Mouse (Mus musculus) olfactory bulb, adult 2 months (tissue): ENCODE measurements around the gene Slc44a4. TPM values are rescaled to one million over a fixed set of nuclear protein-coding genes. Genes with fewer than 3 reads are reported as not detected.

Source experiments
- H3K27ac ChIP-seq: fragments of 200-500 bp; 2 replicates; pipeline ENCODE4 v1.5.1; 2012; ENCODE audit warnings: low read depth, low read length; ENCODE audit not compliant: insufficient read depth
- H3K4me1 ChIP-seq: fragments of 200-500 bp; 2 replicates; pipeline ENCODE4 v1.6.1; 2012; ENCODE audit warnings: low read length; ENCODE audit not compliant: control insufficient read depth, insufficient read depth
- H3K4me3 ChIP-seq: fragments of 200-500 bp; 2 replicates; pipeline ENCODE4 v1.5.1; 2012; ENCODE audit warnings: mild to moderate bottlenecking, low read depth, low read length, moderate library complexity; ENCODE audit not compliant: insufficient read depth
- CTCF ChIP-seq: fragments of 200-500 bp; IDR thresholded peaks from 2 replicates; pipeline ENCODE4 v1.5.1; 2012; ENCODE audit warnings: low read depth, mild to moderate bottlenecking, low read length, moderate library complexity; ENCODE audit not compliant: insufficient read depth
- POLR2A ChIP-seq: fragments of 200-500 bp; IDR thresholded peaks from 2 replicates; pipeline ENCODE4 v1.6.1; 2012; ENCODE audit warnings: mild to moderate bottlenecking, low read depth, low read length, moderate library complexity; ENCODE audit not compliant: insufficient read depth
- WGBS: fragments of 180-500 bp; shearing (Covaris S2); methylation state at CpG from one replicate; pipeline ENCODE4 v1.1.7; 2018; 5-methylcytosine and 5-hydroxymethylcytosine counted together
- polyA plus RNA-seq: library from polyadenylated mRNA; stranded (reverse); fragments of >200 nt; gene quantifications from 2 replicates; pipeline ENCODE4 v1.2.4, GENCODE M21; 2012; ENCODE audit warnings: low replicate concordance; ENCODE audit not compliant: missing spikeins, insufficient read depth, insufficient read length

The Slc44a4 gene
- polyA plus RNA-seq, 1 experiment, result not detected

DNA sequence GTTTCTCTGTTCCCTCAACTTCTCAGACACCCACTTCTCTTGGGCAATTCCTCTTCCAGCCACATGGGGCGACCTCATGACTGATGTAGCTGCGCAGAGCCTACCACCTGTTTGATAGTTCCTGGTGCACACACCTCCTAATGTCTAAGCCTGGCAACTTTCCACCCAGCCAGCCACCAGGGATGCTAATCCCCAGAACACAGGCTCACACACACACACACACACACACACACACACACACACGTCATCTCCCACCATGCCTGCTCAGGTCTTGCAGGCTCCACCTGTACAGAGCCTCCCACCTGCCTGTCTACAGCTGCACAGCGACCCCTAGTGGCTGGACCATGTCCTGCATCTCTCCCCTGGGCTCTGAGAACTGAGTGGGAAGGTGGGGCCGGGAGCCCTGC is 2.3 kb upstream of the Slc44a4 start:
- peak; percentile 91 for TF ChIP-seq CTCF
- TF ChIP-seq POLR2A, result no peak
- Histone ChIP-seq H3K27ac (no peak overlapping the region), H3K4me1 (0 out of 2 replicates have a peak, but pooled peaks cover 2% of the 10 kb centered on the region), H3K4me3 (no peak overlapping the region)
- 36% methylated on average over 5 of the region's 5 CpGs for WGBS

DNA sequence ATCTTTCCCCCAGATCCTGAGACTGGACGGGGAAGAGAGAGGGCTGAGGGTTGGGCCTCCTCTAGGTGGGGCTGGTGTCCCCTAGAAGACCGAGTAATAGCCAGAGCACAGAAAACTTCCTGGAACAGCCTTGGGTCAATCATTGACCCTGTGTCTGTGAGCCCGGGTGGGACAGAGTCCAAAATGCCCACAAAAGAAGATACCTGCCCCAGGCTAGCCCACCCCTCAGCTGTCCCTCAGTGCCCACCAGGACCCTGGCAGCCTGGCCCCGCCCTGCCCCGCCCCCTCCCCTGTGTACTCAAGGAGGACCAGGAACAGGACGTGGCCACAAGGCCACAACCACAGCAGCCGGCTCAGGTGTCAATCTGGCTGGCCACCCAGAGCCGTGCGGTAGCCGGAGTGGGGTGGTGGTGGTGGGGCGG is 1.2 kb downstream of the Slc44a4 start:
- TF ChIP-seq POLR2A (no peak), CTCF (no peak)
- Histone ChIP-seq H3K27ac (no peak overlapping the region), H3K4me3 (no peak overlapping the region), H3K4me1 (0 out of 2 replicates have a peak, but pooled peaks cover 2% of the 10 kb centered on the region)
- WGBS, result 27% methylated on average over 11 of the region's 11 CpGs

DNA sequence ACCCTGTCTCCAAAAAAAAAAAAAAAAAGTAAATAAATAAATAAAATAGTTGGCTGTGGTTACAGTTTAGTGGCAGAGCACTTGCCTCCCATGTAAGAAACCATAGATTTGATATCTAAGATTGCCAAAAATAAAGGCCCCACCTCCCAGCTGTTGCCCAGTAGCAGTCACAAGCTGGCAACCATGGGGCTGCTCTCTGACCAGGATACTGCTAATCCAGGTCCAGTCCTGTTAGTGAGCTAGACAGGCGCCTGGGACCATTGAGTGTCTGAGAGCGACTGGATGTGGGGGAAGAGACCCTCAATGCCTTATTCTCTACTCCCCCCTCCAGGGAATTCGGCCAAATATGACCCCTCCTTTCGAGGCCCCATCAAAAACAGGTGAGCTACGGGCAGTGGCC is 2.0 kb downstream of the Slc44a4 start:
- no peak overlapping the region for H3K27ac ChIP-seq
- H3K4me3 ChIP-seq, result no peak overlapping the region
- 0 out of 2 replicates have a peak, but pooled peaks cover 2% of the 10 kb centered on the region for H3K4me1 ChIP-seq
- TF ChIP-seq CTCF (no peak), POLR2A (no peak)
- WGBS, result 90% methylated on average over 5 of the region's 5 CpGs

DNA sequence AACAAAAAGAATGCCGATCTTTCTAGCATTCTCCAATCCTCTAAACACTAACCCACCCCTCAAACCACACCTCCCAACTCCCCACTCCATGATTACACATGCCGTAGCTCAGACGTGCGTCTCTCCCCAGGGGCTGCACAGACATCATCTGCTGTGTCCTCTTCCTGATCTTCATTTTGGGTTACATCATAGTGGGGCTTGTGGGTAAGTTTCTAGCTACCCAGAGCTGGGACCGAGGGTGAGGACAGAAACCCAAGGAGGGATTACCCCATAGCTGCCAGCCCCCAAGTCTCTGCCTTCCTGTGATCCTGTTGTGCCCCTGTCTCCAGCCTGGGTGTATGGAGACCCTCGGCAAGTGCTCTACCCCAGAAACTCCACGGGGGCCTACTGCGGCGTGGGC is 2.9 kb downstream of the Slc44a4 start:
- H3K4me1 ChIP-seq, result no peaks in the 10 kb centered on the region
- whole genome bisulfite sequencing, result 72% methylated on average over 9 of the region's 9 CpGs
- H3K27ac ChIP-seq, result no peak overlapping the region
- TF ChIP-seq CTCF, result no peak
- TF ChIP-seq POLR2A, result no peak
- H3K4me3 ChIP-seq, result no peak overlapping the region

DNA sequence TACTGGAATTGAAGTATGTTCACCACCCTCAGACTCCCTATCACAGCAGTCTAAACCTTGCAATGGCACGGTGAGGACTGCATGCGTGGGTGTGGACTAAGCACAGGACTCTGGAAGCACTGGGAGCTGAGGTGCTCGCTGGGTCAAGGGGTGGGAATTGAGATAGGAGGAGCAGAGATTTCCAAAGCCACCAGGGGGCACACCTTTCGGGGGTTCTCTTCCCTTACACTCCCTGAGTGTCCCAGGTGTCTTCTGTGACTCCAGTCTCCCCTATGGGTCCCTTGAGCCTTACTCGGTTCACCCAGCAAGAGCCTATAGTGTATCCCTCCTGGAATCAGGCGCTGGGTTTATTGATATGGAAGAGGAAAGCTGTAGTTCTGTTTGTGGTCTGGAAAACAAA is 8.7 kb downstream of the Slc44a4 start:
- H3K4me3 ChIP-seq, result no peak overlapping the region
- 54% methylated on average over 6 of the region's 6 CpGs for WGBS
- no peak overlapping the region for H3K27ac ChIP-seq
- TF ChIP-seq CTCF (no peak), POLR2A (no peak)
- H3K4me1 ChIP-seq, result no peaks in the 10 kb centered on the region

DNA sequence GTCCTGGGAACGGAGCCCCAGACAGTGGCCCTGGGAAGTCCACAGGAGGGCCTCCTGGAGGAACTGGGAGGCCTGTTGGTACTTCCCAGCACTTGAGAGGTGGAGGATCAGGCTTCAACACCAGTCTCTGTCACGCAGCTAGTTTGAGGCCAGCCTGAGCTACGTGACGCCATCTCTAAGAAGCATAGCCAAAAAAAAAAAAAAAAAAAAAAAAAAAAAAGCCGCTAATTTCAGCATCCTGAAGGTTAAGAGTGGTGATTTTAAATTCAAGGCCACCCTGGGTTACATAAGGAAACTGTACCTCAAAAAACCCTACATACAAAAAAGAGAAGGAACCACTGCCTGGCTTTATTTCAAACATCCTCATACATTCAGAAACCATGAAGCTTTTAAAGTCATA is 10.0 kb downstream of the Slc44a4 start:
- WGBS, result 62% methylated on average over 5 of the region's 5 CpGs
- TF ChIP-seq CTCF (no peak), POLR2A (no peak)
- Histone ChIP-seq H3K4me1 (no peaks in the 10 kb centered on the region), H3K4me3 (no peak overlapping the region), H3K27ac (no peak overlapping the region)

DNA sequence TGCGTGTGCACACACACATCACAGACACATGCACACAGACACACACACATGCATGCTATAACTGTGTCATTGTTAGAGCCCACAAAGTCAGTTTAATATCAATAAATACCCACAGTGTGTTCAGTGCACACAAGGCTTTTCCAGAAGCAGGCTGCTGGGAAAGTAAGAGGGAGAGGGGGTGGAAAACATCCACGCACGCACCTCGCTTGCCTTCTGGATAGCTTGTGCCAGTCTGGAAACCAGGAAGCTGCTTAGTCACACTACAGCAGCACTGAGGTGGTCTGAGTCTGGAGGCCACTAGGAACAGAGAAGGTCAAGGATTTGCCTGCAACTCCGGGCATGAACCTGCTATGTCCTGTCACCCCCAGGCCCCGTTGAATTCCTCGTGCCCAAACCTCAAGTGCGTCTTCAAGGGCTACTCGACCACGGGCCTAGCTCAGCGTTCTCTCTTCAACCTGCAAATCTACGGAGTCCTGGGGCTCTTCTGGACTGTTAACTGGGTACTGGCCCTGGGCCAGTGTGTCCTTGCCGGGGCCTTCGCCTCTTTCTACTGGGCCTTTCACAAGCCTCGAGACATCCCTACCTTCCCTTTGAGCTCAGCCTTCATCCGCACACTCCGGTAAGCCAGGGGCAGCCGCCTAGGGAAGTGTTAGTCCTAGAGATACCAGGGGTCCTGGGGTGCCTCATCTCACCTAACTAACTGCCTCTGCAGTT is 13.2 kb downstream of the Slc44a4 start:
- TF ChIP-seq POLR2A (no peak), CTCF (no peak)
- H3K4me1 ChIP-seq, result peaks cover 5% of the 10 kb centered on the region
- no peak overlapping the region for H3K27ac ChIP-seq
- 86% methylated on average over 18 of the region's 18 CpGs for WGBS
- H3K4me3 ChIP-seq, result no peak overlapping the region

DNA sequence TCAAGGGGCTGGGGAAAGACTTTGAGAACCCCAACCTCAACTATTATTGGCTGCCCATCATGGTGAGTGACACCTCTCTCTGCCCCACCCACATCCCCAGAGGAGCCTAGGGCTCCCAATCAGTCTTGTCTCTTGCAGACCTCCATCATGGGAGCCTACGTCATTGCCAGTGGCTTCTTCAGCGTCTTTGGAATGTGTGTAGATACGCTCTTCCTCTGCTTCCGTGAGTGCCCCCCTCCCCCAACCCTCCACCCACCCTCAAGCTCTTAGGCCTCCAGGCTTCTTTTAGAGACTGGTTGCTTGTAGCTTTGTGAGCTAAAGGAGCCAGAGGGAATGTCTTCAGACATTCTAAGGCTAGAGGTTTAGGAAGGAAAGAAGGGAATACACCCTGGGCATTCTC is 14.6 kb downstream of the Slc44a4 start:
- Histone ChIP-seq H3K4me3 (no peak overlapping the region), H3K27ac (no peak overlapping the region), H3K4me1 (peaks cover 7% of the 10 kb centered on the region)
- TF ChIP-seq POLR2A, result no peak
- TF ChIP-seq CTCF, result no peak
- WGBS, result 72% methylated on average over 4 of the region's 4 CpGs

DNA sequence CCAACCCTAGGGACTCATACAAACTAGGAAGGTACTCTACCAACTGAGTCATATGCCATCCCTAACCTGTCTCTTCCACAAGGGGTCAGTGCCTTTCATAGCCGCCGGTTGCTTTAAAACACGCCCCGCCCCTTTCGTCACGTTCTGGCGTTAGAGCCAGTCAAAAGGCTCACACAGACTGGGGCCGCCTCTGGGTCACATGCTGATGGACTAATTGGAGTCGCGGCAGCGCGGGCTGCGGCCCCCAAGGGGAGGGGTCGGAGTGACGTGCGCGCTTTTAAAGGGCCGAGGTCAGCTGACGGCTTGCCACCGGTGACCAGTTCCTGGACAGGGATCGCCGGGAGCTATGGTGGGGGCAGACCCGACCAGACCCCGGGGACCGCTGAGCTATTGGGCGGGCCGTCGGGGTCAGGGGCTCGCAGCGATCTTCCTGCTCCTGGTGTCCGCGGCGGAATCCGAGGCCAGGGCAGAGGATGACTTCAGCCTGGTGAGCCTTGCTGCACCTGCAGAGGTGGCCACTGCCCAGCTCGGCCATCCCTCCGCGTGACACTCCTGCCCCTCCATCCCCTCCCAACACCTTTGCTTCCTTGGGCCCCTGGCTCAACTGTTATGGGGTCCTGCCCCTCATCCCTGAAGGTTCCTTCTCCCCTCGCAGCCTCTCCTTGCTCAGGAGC is 16.9 kb downstream of the Slc44a4 start, which contains the start of gene Neu1:
Gene Neu1 (plus strand): TSS at position 193 of the 674 bp plus-strand sequence.
- H3K4me1 ChIP-seq, result peaks cover 10% of the 10 kb centered on the region
- under 1% methylated on average over 38 of the region's 38 CpGs for WGBS
- H3K27ac ChIP-seq, result peak within 1 kb of the TSS; percentile 67; the same call in 1 of the 2 replicates
- peak within 1 kb of the TSS; percentile 97 for H3K4me3 ChIP-seq
- TF ChIP-seq CTCF (no peak), POLR2A (peak; percentile 43; the same call in 1 of the 2 replicates)
